Mouse (Mus musculus) midbrain, embryonic 15.5 days (tissue): ENCODE results near the gene Dnajc28. TPM values are rescaled to one million over a fixed set of nuclear protein-coding genes. Genes with fewer than 3 reads are reported as not detected.

Source experiments
- ATAC-seq: fragments of 200-750 bp; cut with Nextera tagmentation; replicated peaks from 2 replicates; pipeline ENCODE4 v1.8.0; 2017; ENCODE audit warnings: moderate TSS enrichment
- H3K27ac ChIP-seq: fragments of 300-500 bp; sonication (generic); 2 replicates; pipeline ENCODE4 v1.5.1; 2015; ENCODE audit warnings: mild to moderate bottlenecking, inconsistent platforms
- H3K27me3 ChIP-seq: fragments of 300-500 bp; sonication (generic); replicated peaks from 2 replicates; pipeline ENCODE4 v1.6.1; 2015; ENCODE audit warnings: inconsistent platforms
- H3K36me3 ChIP-seq: fragments of 300-500 bp; sonication (generic); replicated peaks from 2 replicates; pipeline ENCODE4 v1.6.1; 2015; ENCODE audit warnings: inconsistent platforms
- H3K4me1 ChIP-seq: fragments of 300-500 bp; sonication (generic); 2 replicates; pipeline ENCODE4 v1.6.1; 2015; ENCODE audit warnings: inconsistent platforms
- H3K4me2 ChIP-seq: fragments of 300-500 bp; sonication (generic); 2 replicates; pipeline ENCODE4 v1.6.1; 2015; ENCODE audit warnings: inconsistent platforms, mild to moderate bottlenecking, moderate library complexity
- H3K4me3 ChIP-seq: fragments of 300-500 bp; sonication (generic); 2 replicates; pipeline ENCODE4 v1.5.1; 2015; ENCODE audit warnings: mild to moderate bottlenecking, inconsistent platforms
- H3K9ac ChIP-seq: fragments of 300-500 bp; sonication (generic); 2 replicates; pipeline ENCODE4 v1.6.1; 2015; ENCODE audit warnings: mild to moderate bottlenecking, inconsistent platforms
- H3K9me3 ChIP-seq: fragments of 300-500 bp; sonication (generic); 2 replicates; pipeline ENCODE4 v1.6.1; 2016; ENCODE audit warnings: inconsistent platforms
- WGBS: fragments of 180-500 bp; shearing (Covaris S2); methylation state at CpG from one replicate; pipeline ENCODE4 v1.1.7; 2015; ENCODE audit warnings: mixed read lengths; 5-methylcytosine and 5-hydroxymethylcytosine counted together
- polyA plus RNA-seq: library from polyadenylated mRNA; unstranded; fragments of >200 nt; fragmentation: Nextera tagmentation; extraction: Ambion mirVana; gene quantifications from 2 replicates; pipeline ENCODE4 v1.2.1, GENCODE M21; 2015

Gene Dnajc28
- polyA plus RNA-seq, 1 experiment from 2014 or later: 7.8 TPM

DNA sequence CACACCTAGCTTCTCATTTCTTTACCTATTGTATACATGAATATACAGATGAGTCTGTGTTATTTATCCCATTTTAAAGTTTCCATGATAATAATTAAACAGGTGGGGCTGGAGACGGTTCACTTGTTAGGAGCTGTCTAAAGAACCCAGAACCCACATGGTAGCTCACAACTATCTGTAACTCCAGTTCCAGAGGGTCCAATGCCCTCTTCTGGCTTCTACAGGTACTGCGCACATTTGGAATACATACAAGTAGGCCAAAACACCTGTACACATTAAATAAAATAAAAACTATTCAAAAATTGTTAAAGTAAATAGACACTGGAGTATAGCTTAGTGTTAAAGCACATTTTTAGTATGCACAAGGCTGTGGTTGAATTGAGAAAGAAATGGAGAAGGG lies 36.5 kb downstream of the Dnajc28 start:
- no peak for ATAC-seq
- Histone ChIP-seq H3K36me3 (peaks cover 3% of the 10 kb centered on the region; the same call in 1 of the 2 replicates), H3K4me1 (no peaks in the 10 kb centered on the region), H3K9ac (no peak overlapping the region), H3K9me3 (no peaks in the 10 kb centered on the region), H3K27me3 (no peaks in the 10 kb centered on the region), H3K27ac (no peak overlapping the region), H3K4me2 (no peak overlapping the region), H3K4me3 (no peak overlapping the region)
- WGBS: 74% methylated on average over 2 of the region's 2 CpGs

DNA sequence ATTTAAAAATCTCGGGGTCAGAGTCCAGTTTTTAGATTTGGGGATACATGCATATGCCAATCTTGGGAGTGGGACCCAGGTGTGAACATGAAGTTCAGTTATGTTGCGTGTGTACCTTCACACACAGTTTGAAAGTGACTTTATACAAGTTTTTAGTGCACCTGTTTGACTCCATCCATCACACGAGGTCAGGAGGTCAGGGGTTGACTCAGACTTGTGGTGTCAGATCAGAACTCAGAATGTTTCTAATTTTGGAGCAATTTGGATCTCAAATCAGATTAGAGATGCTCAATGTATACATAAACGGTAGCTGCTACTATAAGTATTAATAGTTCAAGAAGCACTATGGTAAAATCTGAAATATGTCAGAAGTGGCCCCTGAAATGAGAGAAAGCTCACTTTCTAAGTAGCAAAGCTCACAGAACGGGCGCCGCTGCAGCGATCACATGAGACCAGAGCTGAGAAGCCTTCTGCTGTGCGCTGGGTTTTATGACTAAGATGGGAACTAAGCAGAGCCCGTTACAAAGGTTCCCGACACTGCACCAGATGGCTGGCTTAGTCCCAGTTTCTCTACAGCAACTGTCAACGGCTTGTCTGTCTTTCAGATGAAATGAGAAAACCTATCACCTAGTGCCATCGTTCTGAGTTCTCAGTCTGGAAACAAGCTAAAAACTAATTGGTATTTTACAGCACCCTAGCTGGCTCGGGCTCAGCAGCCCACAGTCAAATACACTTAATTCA lies 39.7 kb downstream of the Dnajc28 start:
- Histone ChIP-seq H3K9me3 (no peaks in the 10 kb centered on the region), H3K4me2 (no peak overlapping the region), H3K27me3 (no peaks in the 10 kb centered on the region), H3K4me3 (no peak overlapping the region), H3K4me1 (no peaks in the 10 kb centered on the region), H3K9ac (no peak overlapping the region), H3K27ac (no peak overlapping the region), H3K36me3 (0 out of 2 replicates have a peak, but pooled peaks cover 4% of the 10 kb centered on the region)
- no peak for ATAC-seq
- 85% methylated on average over 14 of the region's 14 CpGs for WGBS

DNA sequence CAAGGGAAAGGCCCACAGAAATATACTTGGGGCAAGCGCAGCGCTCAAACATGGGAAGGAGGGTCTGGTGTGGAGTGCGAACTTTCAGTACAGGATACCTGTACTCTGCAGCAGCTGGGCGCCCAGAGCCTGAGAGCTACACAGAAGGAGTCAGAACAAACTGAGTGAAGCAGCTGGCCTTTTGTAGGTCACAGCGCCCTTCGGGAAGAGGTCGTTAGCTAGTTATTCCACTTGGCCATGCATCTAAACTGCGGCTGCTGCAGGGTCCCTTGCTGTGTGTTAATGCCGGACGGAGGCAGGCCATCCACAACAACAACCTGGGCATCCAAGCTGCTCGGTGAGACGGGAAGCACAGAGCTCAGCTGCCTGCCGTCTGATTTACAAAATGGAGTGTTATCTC lies 43.7 kb downstream of the Dnajc28 start:
- Histone ChIP-seq H3K36me3 (0 out of 2 replicates have a peak, but pooled peaks cover 4% of the 10 kb centered on the region), H3K4me3 (no peak overlapping the region), H3K9ac (no peak overlapping the region), H3K27me3 (no peaks in the 10 kb centered on the region), H3K4me2 (no peak overlapping the region), H3K27ac (no peak overlapping the region), H3K9me3 (no peaks in the 10 kb centered on the region), H3K4me1 (no peaks in the 10 kb centered on the region)
- 73% methylated on average over 13 of the region's 13 CpGs for WGBS
- no peak for ATAC-seq

DNA sequence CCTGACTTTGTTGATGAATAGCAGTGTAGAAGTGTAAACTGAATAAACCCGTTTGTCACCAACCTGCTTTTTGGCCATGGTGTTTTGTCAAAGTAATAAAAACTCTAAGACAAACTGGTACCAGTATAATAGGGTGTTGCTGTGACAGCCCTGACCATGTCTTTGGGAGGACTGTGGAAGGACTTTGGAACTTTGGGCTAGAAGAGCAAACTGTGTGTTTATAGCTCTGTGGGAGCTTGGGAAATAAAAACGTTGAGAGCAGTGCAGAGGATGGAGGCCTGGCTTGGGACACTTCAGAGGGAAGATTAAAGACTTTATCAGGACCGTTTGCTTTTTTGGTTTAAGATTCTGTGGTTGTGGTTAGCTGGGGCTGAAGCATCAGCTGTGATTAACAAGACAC lies 47.7 kb downstream of the Dnajc28 start:
- H3K4me1 ChIP-seq: no peaks in the 10 kb centered on the region
- H3K9ac ChIP-seq: no peak overlapping the region
- H3K4me2 ChIP-seq: no peak overlapping the region
- no peaks in the 10 kb centered on the region for H3K36me3 ChIP-seq
- no peak overlapping the region for H3K27ac ChIP-seq
- ATAC-seq: no peak
- H3K27me3 ChIP-seq: no peaks in the 10 kb centered on the region
- H3K9me3 ChIP-seq: no peaks in the 10 kb centered on the region
- WGBS: 78% methylated on average over 3 of the region's 3 CpGs
- H3K4me3 ChIP-seq: no peak overlapping the region

DNA sequence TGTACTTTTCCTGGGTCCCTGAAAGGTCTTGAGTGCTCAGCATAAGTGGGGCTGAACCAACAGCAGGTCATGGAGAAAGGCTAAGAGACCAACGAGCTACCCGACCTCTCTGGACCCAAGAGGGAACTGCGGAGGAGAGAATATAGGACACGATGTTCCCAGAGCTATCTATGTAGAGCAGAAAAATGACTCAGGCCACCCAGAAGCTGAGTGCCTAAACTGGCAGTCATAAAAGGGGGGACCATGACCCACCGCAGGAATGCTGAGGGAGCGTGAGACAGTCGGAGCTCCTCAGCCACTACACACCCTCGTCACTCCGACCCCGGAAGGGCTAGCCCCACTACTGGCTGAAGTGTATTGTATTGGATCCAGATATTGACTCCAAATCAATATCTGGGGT lies 49.9 kb downstream of the Dnajc28 start:
- H3K4me3 ChIP-seq: no peak overlapping the region
- 90% methylated on average over 10 of the region's 10 CpGs for WGBS
- ATAC-seq: no peak
- no peaks in the 10 kb centered on the region for H3K27me3 ChIP-seq
- H3K4me1 ChIP-seq: no peaks in the 10 kb centered on the region
- no peak overlapping the region for H3K4me2 ChIP-seq
- H3K9ac ChIP-seq: no peak overlapping the region
- H3K36me3 ChIP-seq: no peaks in the 10 kb centered on the region
- H3K9me3 ChIP-seq: no peaks in the 10 kb centered on the region
- no peak overlapping the region for H3K27ac ChIP-seq

DNA sequence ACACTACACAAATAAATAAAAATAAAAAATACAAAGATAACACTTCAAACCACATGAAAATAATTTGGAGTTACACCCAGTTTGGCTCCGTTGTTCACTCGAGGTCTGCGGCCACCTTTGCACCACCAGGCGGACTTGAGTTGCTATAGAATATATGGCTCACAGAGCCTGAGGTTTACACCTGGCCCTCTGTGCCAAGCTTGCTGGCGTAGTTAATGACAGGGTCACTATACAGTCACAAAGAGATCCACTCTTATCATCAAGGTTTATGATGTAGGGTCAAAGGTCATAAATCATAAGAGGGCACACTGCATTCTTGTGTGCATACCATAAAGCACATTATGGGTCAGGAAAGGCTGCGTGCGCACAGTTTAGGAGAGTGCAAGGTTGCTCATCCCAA lies 52.8 kb downstream of the Dnajc28 start:
- H3K4me1 ChIP-seq: no peaks in the 10 kb centered on the region
- H3K9me3 ChIP-seq: no peaks in the 10 kb centered on the region
- no peak for ATAC-seq
- 94% methylated on average over 7 of the region's 7 CpGs for WGBS
- H3K27ac ChIP-seq: no peak overlapping the region
- no peak overlapping the region for H3K9ac ChIP-seq
- no peak overlapping the region for H3K4me3 ChIP-seq
- no peaks in the 10 kb centered on the region for H3K27me3 ChIP-seq
- no peak overlapping the region for H3K4me2 ChIP-seq
- 0 out of 2 replicates have a peak, but pooled peaks cover 6% of the 10 kb centered on the region for H3K36me3 ChIP-seq

DNA sequence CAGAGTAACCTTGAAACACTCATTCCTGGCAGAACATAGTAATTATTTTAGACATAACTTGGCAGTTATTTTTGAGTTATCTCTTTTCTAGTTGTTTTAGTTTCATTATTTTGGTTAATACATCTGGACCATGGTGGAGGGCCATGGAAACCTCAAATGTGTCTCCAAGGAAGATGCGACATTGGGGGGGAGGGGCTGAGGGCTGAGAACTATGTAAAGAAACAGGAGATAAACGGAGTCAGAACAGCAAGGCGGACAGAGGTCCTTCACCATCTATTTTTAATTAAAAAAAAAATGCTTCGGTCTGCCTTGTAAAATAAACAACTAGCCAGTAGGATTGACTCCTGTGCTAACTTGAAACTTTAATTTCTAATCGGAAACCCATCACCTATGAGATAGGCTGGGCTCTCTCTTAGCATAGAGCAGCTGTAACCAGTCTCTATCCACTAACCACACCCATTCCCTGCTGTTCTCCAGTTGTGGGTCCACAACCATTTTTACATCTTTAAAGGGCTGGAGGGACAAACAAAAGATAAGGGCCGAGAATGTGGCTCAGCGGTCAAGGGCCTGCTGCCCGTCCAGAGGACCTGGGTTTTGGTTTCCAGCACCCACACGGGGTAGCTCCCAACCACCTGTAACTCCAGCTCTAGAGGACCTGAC lies 53.4 kb downstream of the Dnajc28 start:
- 76% methylated on average over 9 of the region's 9 CpGs for WGBS
- ATAC-seq: no peak

DNA sequence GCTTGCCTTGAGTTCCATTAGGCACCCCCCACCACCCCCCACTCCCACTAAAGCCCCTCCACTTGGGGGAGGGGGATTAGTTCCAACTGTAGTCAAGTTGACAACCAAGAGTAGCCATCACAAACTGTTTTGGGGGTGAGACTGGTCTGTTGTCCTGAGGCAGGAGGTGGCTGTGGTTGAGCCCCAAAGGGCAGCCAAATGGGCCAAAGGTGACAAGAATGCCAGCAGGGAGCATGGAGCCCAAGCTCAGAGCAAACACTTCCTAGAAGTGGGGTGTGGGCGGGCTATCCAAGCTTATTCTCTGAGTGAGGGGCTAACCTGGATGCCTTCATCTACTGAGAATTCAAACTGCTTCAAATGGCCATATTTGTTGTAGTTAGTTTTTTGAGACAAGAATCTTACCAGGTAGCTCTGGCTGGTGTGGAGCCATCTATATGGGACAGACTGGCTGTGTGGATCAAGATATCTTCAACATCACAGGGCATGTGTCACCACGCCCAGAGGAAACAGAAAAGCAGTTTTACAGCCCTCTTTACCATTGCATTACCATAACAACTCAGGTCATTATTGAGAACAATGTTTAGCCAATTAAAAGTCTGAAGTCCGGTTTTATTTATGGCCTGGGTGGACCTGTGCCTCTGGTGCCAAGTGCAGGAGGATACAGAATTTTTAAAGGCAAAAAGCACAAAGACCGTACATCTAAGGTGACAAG lies 54.1 kb downstream of the Dnajc28 start:
- ATAC-seq: no peak
- Histone ChIP-seq H3K27me3 (no peaks in the 10 kb centered on the region), H3K4me1 (no peaks in the 10 kb centered on the region), H3K27ac (no peak overlapping the region), H3K4me3 (no peak overlapping the region), H3K9ac (no peak overlapping the region), H3K9me3 (no peaks in the 10 kb centered on the region), H3K4me2 (no peak overlapping the region), H3K36me3 (0 out of 2 replicates have a peak, but pooled peaks cover 6% of the 10 kb centered on the region)
- 90% methylated on average over 4 of the region's 4 CpGs for WGBS

More for the DNA sequence above, 53.4 kb downstream of the Dnajc28 start:
- Histone ChIP-seq H3K9me3 (no peaks in the 10 kb centered on the region), H3K4me2 (no peak overlapping the region), H3K27ac (no peak overlapping the region), H3K4me1 (no peaks in the 10 kb centered on the region), H3K4me3 (no peak overlapping the region), H3K36me3 (0 out of 2 replicates have a peak, but pooled peaks cover 6% of the 10 kb centered on the region), H3K27me3 (no peaks in the 10 kb centered on the region), H3K9ac (no peak overlapping the region)

Other genes starting within 250 kb of the Dnajc28 start
- 33.5 and 36.7 TPM in 2 replicates for gene Ifnar2, start 246.2 kb downstream of the Dnajc28 start, polyA plus RNA-seq
- not detected in 2 replicates for gene Gm21970, start 227.3 kb downstream of the Dnajc28 start, polyA plus RNA-seq
- gene Il10rb, start 212.9 kb downstream of the Dnajc28 start, polyA plus RNA-seq: 11.7 and 11.9 TPM in 2 replicates
- 53.4 and 54.7 TPM in 2 replicates for gene Ifnar1, start 133.8 kb downstream of the Dnajc28 start, polyA plus RNA-seq
- gene Ifngr2, start 72.0 kb downstream of the Dnajc28 start, polyA plus RNA-seq: 92.5 and 94.2 TPM in 2 replicates
- 79.4 and 81.6 TPM in 2 replicates for gene Tmem50b, start 21.2 kb downstream of the Dnajc28 start, polyA plus RNA-seq
- 60.7 and 62.0 TPM in 2 replicates for gene Gart, start 27.9 kb upstream of the Dnajc28 start, polyA plus RNA-seq
- 118 and 128 TPM in 2 replicates for gene Son, start 28.5 kb upstream of the Dnajc28 start, polyA plus RNA-seq
- gene Donson, start 69.7 kb upstream of the Dnajc28 start, polyA plus RNA-seq: 19.8 and 20.5 TPM in 2 replicates
- gene Cryzl1, start 109.9 kb upstream of the Dnajc28 start, polyA plus RNA-seq: 115 and 127 TPM in 2 replicates
- gene Itsn1, start 110.3 kb upstream of the Dnajc28 start, polyA plus RNA-seq: 63.5 and 68.6 TPM in 2 replicates